Mouse (Mus musculus) olfactory bulb, adult 2 months (tissue): ENCODE data around the gene Kcnq5.

ENCODE experiments used
- CTCF ChIP-seq: fragments of 200-500 bp; IDR thresholded peaks from 2 replicates; pipeline ENCODE4 v1.5.1; 2012; ENCODE audit warnings: low read depth, mild to moderate bottlenecking, low read length, moderate library complexity; ENCODE audit not compliant: insufficient read depth
- POLR2A ChIP-seq: fragments of 200-500 bp; IDR thresholded peaks from 2 replicates; pipeline ENCODE4 v1.6.1; 2012; ENCODE audit warnings: mild to moderate bottlenecking, low read depth, low read length, moderate library complexity; ENCODE audit not compliant: insufficient read depth

GRCm38 (mm10) chr1:21650820-21651219 is 310.9 kb downstream of the Kcnq5 start:
- TF ChIP-seq CTCF (no peak), POLR2A (no peak)
